Mouse (Mus musculus) forebrain, embryonic 10.5 days (tissue): Measurements from ENCODE around the gene Ckap2l. TPM values are rescaled to one million over a fixed set of nuclear protein-coding genes. Genes with fewer than 3 reads are reported as not detected.
A peak's percentile ranks its signal among the peaks of the same experiment; 100 is the strongest.

ENCODE experiments used
- DNase-seq: peaks from one replicate; pipeline ENCODE4 v3.0.0-alpha.2; 2017; ENCODE audit warnings: low spot score; ENCODE audit errors: extremely low spot score
- H3K27ac ChIP-seq: fragments of 300-500 bp; sonication (generic); 2 replicates; pipeline ENCODE4 v1.5.1; 2016; ENCODE audit warnings: mild to moderate bottlenecking
- H3K27me3 ChIP-seq: fragments of 300-500 bp; sonication (generic); 2 replicates; pipeline ENCODE4 v1.6.1; 2016; ENCODE audit warnings: mild to moderate bottlenecking; ENCODE audit not compliant: poor library complexity, severe bottlenecking
- H3K36me3 ChIP-seq: fragments of 300-500 bp; sonication (generic); replicated peaks from 2 replicates; pipeline ENCODE4 v1.6.1; 2016; ENCODE audit warnings: mild to moderate bottlenecking, moderate library complexity
- H3K4me1 ChIP-seq: fragments of 300-500 bp; sonication (generic); 2 replicates; pipeline ENCODE4 v1.6.1; 2016
- H3K4me3 ChIP-seq: fragments of 300-500 bp; sonication (generic); 2 replicates; pipeline ENCODE4 v1.5.1; 2016; ENCODE audit warnings: mild to moderate bottlenecking, moderate library complexity
- H3K9me3 ChIP-seq: fragments of 300-500 bp; sonication (generic); 2 replicates; pipeline ENCODE4 v1.6.1; 2016; ENCODE audit warnings: mild to moderate bottlenecking, moderate library complexity
- WGBS: fragments of 180-500 bp; shearing (Covaris S2); methylation state at CpG from one replicate; pipeline ENCODE4 v1.1.7; 2016; 5-methylcytosine and 5-hydroxymethylcytosine counted together
- polyA plus RNA-seq: library from polyadenylated mRNA; unstranded; fragments of >200 nt; fragmentation: Nextera tagmentation; extraction: Ambion mirVana; gene quantifications from 2 replicates; pipeline ENCODE4 v1.2.1, GENCODE M21; 2016

The Ckap2l gene
- 65.8 and 69.1 TPM in 2 replicates for polyA plus RNA-seq

DNA sequence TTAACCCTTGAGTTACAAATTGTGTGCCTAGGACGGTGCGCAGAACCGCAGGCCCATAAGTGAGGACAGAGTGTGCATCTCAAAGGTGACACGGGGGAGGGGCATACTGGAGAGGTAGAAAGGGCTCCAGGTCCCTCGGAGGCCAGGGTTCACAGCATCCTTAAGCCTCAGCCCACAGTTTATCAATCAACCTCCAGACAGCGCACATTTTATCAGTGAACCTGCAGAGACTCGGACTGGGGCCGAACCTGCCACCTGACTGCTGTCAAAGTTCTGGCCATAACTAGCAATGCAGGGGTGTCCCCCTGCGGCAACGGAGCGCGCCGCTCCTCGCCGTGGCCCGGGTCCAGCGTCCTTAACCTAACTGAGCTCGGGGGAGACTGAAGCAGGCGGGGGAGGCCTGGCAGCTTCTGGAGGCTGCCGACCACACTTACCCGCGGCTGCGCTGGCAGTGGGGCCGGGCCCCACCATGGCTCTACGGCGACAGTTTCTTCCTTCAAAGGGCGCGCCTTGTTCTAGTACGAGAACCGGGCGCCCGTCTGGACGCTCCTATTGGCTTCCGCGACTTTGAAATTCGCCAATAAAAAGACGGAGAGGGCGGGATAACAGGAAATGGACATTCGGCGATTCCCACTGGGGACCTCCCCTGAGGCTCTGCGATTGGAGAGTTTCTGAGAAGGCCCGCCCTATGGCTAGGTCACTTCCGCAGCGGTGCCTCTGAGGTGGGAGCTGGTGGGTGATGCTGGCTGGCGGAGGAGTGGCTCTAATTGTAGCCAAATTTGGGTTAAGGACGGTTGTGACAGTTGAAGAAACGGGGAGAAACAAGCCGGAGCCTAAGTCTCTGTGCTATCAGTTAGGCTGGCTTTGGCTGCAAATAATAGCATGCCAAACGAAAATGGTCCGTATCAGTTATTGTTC, at the start of gene Ckap2l:
Gene Ckap2l, minus strand, starts transcription at position 542 of the 918 bp plus-strand sequence.
- H3K9me3 ChIP-seq = no peaks in the 10 kb centered on the region
- WGBS = under 1% methylated on average over 50 of the region's 50 CpGs
- H3K27ac ChIP-seq = peak within 1 kb of the TSS; percentile 94
- peak; percentile 98 for DNase-seq
- H3K36me3 ChIP-seq = peaks cover 22% of the 10 kb centered on the region
- H3K27me3 ChIP-seq = no peaks in the 10 kb centered on the region
- H3K4me3 ChIP-seq = peak within 1 kb of the TSS; percentile 76
- H3K4me1 ChIP-seq = peaks cover 26% of the 10 kb centered on the region

DNA sequence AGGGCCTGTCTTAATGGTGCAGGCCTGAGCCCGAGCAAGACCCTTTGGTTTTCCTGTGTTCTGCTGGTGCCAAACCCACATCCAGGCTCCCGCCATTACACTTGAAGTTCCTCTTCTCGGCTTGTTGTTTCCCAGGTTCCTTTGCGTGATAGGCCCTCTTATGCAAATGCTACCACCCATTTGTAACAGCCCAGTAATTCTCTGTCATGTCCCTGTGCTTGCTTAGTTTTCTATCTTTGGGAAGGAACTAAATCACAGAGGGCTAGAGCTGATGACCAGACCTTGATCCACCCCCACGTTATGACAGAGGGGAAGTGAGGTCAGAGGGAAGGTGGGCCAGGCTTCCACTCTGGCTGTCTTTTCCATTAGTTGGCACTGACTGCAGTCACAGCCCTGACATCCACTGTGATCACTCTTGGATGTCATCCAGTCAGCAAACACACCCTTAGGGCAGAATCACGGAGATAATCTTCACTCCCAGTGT, 41.2 kb upstream of the Ckap2l start:
- 85% methylated on average over 6 of the region's 6 CpGs for whole genome bisulfite sequencing

DNA sequence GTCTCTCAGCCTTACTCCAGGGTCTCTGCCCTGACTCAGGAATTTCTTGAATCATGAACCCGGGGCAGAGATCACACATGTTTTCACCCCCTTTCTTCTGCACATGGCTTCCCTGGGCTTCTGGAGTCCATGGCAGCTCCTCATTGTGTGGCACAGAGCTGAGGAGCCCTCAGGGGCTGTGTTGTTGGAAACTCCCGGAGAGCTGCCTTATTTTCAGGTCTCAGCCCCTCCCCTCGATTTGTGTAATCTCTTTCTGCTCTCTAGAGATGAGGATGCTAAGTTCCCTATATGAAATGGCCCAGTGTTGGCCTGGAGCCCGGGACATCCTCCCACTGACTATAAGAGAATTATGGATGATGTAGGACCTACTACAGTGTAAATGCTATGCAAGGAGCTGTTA, 36.5 kb upstream of the Ckap2l start:
- WGBS = 69% methylated on average over 4 of the region's 4 CpGs
- Histone ChIP-seq H3K27ac (no peak overlapping the region), H3K36me3 (no peaks in the 10 kb centered on the region), H3K4me3 (no peak overlapping the region), H3K27me3 (no peaks in the 10 kb centered on the region), H3K4me1 (peaks cover 7% of the 10 kb centered on the region), H3K9me3 (no peaks in the 10 kb centered on the region)
- no peak for DNase-seq

More for the DNA sequence above, 41.2 kb upstream of the Ckap2l start:
- Histone ChIP-seq H3K36me3 (no peaks in the 10 kb centered on the region), H3K27me3 (no peaks in the 10 kb centered on the region), H3K27ac (no peak overlapping the region), H3K9me3 (peaks cover 7% of the 10 kb centered on the region), H3K4me1 (peaks cover 4% of the 10 kb centered on the region), H3K4me3 (no peak overlapping the region)
- no peak for DNase-seq

DNA sequence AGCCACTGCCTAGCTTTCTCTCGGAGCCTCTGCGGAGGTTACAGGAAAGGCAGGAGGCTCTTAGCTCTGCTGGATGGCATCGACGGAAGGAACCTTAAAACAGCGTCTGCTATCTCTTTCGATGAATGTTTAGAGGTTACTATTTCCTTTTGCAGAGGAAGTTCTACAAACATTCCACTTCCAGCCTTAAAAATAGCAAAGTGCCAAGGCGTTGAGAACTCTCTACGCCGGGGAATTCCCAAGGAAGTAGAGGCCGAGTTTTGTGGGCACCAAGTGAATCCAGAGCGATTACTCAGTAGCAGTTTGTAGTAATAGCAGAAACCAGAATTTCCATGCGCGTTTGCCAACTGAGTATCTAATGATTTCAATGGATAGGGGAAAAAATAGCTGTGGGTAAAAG, 33.5 kb upstream of the Ckap2l start:
- Histone ChIP-seq H3K4me1 (peaks cover 7% of the 10 kb centered on the region), H3K36me3 (no peaks in the 10 kb centered on the region), H3K9me3 (peaks cover 3% of the 10 kb centered on the region; the same call in 1 of the 2 replicates), H3K27ac (no peak overlapping the region), H3K4me3 (no peak overlapping the region), H3K27me3 (no peaks in the 10 kb centered on the region)
- DNase-seq = no peak
- 93% methylated on average over 13 of the region's 13 CpGs for WGBS

DNA sequence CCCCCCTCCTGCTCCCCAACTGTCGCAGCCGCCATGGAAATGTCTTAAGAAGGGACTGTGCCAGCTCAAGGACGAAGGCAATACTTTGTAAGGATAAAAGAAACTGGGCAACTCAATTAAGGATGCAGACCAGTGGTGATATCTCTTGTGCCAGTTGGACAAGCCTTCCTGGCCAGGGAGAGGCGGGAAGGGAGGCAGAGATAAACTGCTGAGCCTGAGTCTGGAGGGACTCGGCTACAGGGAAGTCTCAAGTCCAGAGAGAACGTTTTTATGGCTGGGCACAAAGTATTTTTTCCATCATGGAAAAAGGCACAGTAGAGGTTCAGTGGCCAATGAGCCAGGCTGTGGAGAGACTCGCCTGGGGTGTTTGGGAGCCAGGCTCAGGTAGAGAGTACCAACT, 33.0 kb upstream of the Ckap2l start:
- 69% methylated on average over 7 of the region's 7 CpGs for WGBS
- peaks cover 7% of the 10 kb centered on the region for H3K4me1 ChIP-seq
- peaks cover 6% of the 10 kb centered on the region; the same call in 1 of the 2 replicates for H3K9me3 ChIP-seq
- H3K27ac ChIP-seq = no peak overlapping the region
- H3K27me3 ChIP-seq = no peaks in the 10 kb centered on the region
- no peak for DNase-seq
- H3K36me3 ChIP-seq = no peaks in the 10 kb centered on the region
- H3K4me3 ChIP-seq = no peak overlapping the region

DNA sequence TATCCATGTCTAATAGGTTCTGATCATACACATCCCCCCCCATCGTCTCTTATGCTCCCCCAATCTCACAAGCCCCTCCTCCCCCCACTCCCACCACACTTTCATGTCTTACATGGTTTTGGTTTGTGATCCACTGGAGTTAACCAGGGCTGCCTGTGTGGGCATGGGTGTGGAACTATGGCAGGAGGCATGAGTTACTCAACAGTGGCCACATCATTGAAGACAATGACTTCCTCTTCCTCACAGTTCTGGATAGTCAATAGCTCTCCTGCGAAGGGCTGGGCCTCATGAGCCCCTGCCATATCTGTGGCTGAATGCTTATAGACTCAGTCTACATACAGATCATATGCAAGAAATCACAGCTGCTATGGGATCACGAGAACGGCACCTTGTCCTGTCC, 31.2 kb upstream of the Ckap2l start:
- WGBS = 89% methylated on average over 4 of the region's 4 CpGs

DNA sequence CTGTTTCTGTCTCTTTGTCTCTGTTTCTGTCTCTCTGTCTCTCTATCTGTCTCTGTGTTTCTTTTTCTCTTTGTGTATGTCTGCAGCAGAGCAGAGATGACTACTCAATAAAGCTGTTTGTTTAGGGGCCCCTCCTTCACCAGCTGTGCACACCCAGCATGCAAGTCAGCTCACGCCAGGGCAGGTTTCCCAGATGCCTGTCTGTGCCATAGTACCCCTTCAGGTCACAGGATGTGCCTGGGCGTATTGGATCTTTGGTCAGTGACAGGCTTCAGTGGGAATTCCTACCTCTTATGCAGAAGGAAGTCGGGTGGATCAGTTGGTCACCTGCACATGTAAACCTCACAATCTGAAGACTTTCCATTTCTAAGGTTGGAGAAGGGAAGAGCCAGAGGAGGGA, 27.2 kb upstream of the Ckap2l start:
- no peak overlapping the region for H3K4me3 ChIP-seq
- no peak overlapping the region for H3K27ac ChIP-seq
- no peaks in the 10 kb centered on the region for H3K36me3 ChIP-seq
- 79% methylated on average over 3 of the region's 3 CpGs for WGBS
- H3K9me3 ChIP-seq = peaks cover 6% of the 10 kb centered on the region; the same call in 1 of the 2 replicates
- no peak for DNase-seq
- H3K27me3 ChIP-seq = no peaks in the 10 kb centered on the region
- no peaks in the 10 kb centered on the region for H3K4me1 ChIP-seq

More for the DNA sequence above, 31.2 kb upstream of the Ckap2l start:
- Histone ChIP-seq H3K4me1 (peaks cover 4% of the 10 kb centered on the region), H3K27ac (no peak overlapping the region), H3K27me3 (no peaks in the 10 kb centered on the region), H3K4me3 (no peak overlapping the region), H3K9me3 (peaks cover 6% of the 10 kb centered on the region; the same call in 1 of the 2 replicates), H3K36me3 (no peaks in the 10 kb centered on the region)
- DNase-seq = no peak

DNA sequence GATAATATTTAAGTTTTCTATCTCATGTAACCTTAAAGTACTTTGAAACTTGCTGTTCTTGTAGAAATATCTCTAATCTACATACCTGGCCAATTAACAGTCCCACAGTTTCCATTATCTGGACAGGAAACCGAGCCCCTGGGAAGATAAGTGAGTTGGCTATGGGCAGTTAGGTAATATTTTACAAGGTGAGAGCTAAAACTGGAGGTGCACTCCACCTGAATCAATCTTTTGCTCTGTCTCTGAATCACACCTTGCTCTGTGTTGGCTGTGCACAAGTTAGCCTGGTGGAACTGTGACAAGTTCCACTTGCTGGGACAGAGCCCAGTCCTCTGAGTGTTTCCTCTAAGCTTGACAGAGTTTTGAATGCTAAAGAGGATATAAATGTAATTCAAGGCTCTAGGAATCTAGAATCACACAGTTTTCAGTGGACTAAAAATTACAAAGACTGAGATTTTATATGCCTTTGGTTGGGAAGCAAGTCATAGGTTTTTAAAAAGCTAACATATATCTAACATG, 25.2 kb upstream of the Ckap2l start:
- no peak for DNase-seq
- peaks cover 6% of the 10 kb centered on the region; the same call in 1 of the 2 replicates for H3K9me3 ChIP-seq
- no peaks in the 10 kb centered on the region for H3K27me3 ChIP-seq
- no peak overlapping the region for H3K4me3 ChIP-seq
- WGBS = 83% methylated on average over 1 of the region's 1 CpGs
- no peaks in the 10 kb centered on the region for H3K4me1 ChIP-seq
- no peak overlapping the region for H3K27ac ChIP-seq
- no peaks in the 10 kb centered on the region for H3K36me3 ChIP-seq

DNA sequence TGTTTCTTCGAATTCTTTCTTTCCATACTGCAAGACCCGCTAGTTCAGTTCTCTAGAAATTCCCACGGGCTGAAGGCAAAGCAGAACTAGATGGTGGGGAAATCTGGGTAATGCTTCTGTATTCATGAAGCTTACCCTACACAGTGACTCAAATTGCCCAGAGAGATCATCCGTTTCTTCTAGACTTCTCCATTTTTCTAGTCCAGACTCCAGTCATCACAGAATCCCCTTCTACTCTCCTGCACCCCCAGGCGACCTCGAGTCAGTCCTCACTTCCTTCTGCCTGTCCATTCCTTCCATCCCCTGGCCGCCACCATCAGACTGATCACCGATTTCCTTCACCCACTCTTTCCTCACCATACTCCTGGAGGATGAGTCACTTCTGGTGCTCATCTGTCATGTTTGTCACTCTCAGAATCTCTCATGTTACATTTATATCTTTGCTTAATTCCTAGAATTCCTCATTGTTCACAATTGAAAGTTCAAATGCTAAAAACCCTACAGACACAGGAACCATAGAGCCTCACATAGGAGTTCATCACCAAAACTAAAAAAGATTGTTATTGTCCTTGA, 23.1 kb upstream of the Ckap2l start:
- H3K4me1 ChIP-seq = no peaks in the 10 kb centered on the region
- H3K9me3 ChIP-seq = no peaks in the 10 kb centered on the region
- H3K36me3 ChIP-seq = no peaks in the 10 kb centered on the region
- H3K27me3 ChIP-seq = no peaks in the 10 kb centered on the region
- H3K4me3 ChIP-seq = no peak overlapping the region
- no peak overlapping the region for H3K27ac ChIP-seq
- 83% methylated on average over 8 of the region's 8 CpGs for whole genome bisulfite sequencing
- no peak for DNase-seq

DNA sequence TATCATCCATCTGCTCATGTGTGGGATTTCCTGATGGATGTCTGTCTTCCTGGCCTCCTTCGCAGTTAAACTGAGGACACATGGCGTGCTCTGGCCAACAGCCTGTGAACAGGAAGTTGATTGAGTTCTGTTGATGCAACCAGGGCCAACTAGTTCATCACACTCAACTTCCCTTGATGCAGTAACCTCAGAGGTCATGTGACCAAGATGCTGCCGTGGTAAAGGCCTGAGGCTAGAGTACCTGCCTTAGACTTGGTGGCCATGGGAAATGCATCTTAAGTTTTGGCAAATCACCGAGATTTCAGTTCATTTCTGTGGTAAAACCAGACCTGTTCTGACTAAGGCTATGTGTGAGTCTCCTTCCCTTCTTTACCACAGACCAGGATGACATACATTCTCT, 18.8 kb upstream of the Ckap2l start:
- WGBS = 91% methylated on average over 4 of the region's 4 CpGs
- Histone ChIP-seq H3K4me3 (no peak overlapping the region), H3K27me3 (no peaks in the 10 kb centered on the region), H3K36me3 (no peaks in the 10 kb centered on the region), H3K9me3 (no peaks in the 10 kb centered on the region), H3K27ac (no peak overlapping the region), H3K4me1 (peaks cover 8% of the 10 kb centered on the region)
- DNase-seq = no peak

DNA sequence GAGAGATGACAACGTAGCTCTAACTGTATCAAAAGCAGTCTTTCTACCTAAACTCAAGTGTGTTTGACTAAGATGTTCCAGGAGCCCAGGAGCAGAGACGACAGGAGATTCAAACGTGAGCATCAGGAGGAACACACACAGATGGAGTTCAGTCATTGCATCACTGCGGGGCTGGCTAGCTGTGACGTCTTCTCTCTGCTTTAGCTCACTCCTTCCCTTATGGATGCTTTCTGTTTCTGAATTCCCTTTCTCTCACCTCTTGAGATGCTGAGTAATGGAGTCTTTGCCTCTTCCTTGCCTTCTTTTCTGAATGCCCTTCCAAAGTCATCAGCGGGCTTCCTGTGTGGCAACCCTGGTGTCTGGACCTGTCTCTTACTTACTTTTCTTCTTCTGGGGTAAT, 17.9 kb upstream of the Ckap2l start:
- 83% methylated on average over 6 of the region's 6 CpGs for WGBS
- DNase-seq = no peak
- Histone ChIP-seq H3K36me3 (no peaks in the 10 kb centered on the region), H3K27ac (no peak overlapping the region), H3K9me3 (no peaks in the 10 kb centered on the region), H3K4me3 (no peak overlapping the region), H3K4me1 (peaks cover 8% of the 10 kb centered on the region), H3K27me3 (no peaks in the 10 kb centered on the region)

DNA sequence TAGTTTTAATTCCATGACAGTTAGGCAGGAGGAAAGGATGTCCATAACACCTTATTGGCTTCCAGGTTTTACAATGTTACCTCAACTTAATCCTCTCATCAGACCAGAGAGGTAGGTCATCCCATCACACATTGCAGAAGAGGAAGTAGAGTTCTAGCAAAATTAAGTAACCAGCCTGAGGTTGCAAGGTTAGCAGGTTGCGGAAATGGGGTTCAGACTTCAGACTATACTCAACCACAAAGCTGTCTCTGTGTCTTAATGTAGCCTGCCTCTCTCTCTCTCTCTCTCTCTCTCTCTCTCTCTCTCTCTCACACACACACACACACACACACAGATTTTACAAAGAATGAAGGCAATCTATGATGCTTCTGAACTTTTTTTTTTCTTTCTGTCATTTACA, 16.9 kb upstream of the Ckap2l start:
- Histone ChIP-seq H3K27me3 (no peaks in the 10 kb centered on the region), H3K4me3 (no peak overlapping the region), H3K27ac (no peak overlapping the region), H3K4me1 (peaks cover 8% of the 10 kb centered on the region), H3K36me3 (no peaks in the 10 kb centered on the region), H3K9me3 (no peaks in the 10 kb centered on the region)
- WGBS = 96% methylated on average over 1 of the region's 1 CpGs
- no peak for DNase-seq

DNA sequence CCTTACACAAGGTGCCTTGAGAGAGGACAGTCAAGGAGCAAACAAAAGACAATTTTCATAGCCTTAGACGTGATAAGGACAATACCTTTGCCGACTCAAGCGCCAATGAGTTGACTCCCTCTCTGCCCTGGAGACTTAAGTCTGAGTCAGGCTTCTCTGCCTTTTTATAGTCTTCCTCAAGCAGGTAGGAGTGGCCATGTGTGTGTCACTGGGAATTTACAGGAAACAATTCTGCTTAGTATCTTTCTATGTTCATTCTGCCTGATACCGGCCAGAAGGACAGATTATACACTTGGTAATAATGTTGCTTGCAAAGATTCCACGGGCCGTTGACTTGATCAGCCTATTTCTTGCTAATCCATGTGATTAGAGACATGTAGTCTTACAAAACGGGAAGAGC, 12.8 kb upstream of the Ckap2l start, which contains the start of gene Il1a:
Gene Il1a, minus strand, starts transcription at position 137 of the 400 bp plus-strand sequence.
- Histone ChIP-seq H3K36me3 (no peaks in the 10 kb centered on the region), H3K27me3 (no peaks in the 10 kb centered on the region), H3K4me3 (no peak within 1 kb of the TSS), H3K4me1 (peaks cover 8% of the 10 kb centered on the region), H3K9me3 (no peaks in the 10 kb centered on the region), H3K27ac (no peak within 1 kb of the TSS)
- no peak for DNase-seq
- WGBS = 88% methylated on average over 7 of the region's 7 CpGs
